Mouse (Mus musculus): ENCODE results near the gene Txnrd2. TPM values are rescaled to one million over a fixed set of nuclear protein-coding genes. Genes with fewer than 3 reads are reported as not detected.

Txnrd2 gene
- polyA plus RNA-seq, 1 experiment: 4.3 TPM

GRCm38 (mm10) chr16:18506524-18507199 is 80.5 kb downstream of the Txnrd2 start:
- Histone ChIP-seq H3K36me3 (ENCODE audit: control insufficient read depth, insufficient read depth, low read length) (no peaks in the 10 kb centered on the region), H3K27me3 (ENCODE audit: control insufficient read depth, insufficient read depth, low read length) (no peaks in the 10 kb centered on the region), H3K27ac (ENCODE audit: control insufficient read depth, insufficient read depth, low read depth, low read length) (no peak overlapping the region), H3K4me1 (ENCODE audit: control insufficient read depth, insufficient read depth, low read length) (no peaks in the 10 kb centered on the region), H3K4me3 (ENCODE audit: control insufficient read depth, low read depth, low read length) (no peak overlapping the region)
- TF ChIP-seq POLR2A (IDR thresholded peaks at IDR 0.05; ENCODE audit: control insufficient read depth, low read depth, low read length) (no peak), CTCF (IDR thresholded peaks at IDR 0.05; ENCODE audit: control insufficient read depth, insufficient read depth, insufficient replicate concordance, low read depth, low read length) (no peak)

DNA sequence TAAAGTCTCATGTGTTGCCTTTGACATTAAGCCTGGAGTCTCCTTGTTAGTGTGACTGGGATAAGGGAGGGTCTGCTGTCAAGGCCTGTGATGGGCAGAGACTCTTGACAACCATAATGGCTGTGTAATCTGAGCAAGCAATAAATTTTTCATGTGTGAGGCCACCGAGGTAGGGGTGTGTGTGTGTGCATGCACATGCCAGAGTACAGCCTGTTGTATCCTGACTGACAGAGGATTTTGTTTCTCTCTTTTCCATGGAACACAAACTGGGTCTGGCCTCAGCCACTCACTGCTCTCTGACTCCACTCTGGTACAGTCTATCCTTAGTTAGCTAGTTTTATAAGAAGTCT is 81.0 kb downstream of the Txnrd2 start:
- no peaks in the 10 kb centered on the region for H3K36me3 ChIP-seq (ENCODE audit: control insufficient read depth, insufficient read depth, low read length)
- no peak overlapping the region for H3K4me3 ChIP-seq (ENCODE audit: control insufficient read depth, low read depth, low read length)
- no peaks in the 10 kb centered on the region for H3K27me3 ChIP-seq (ENCODE audit: control insufficient read depth, insufficient read depth, low read length)
- H3K4me1 ChIP-seq (ENCODE audit: control insufficient read depth, insufficient read depth, low read length): no peaks in the 10 kb centered on the region
- TF ChIP-seq POLR2A (IDR thresholded peaks at IDR 0.05; ENCODE audit: control insufficient read depth, low read depth, low read length) (no peak), CTCF (IDR thresholded peaks at IDR 0.05; ENCODE audit: control insufficient read depth, insufficient read depth, insufficient replicate concordance, low read depth, low read length) (no peak)
- H3K27ac ChIP-seq (ENCODE audit: control insufficient read depth, insufficient read depth, low read depth, low read length): no peak overlapping the region

GRCm38 (mm10) chr16:18511741-18512140 is 85.6 kb downstream of the Txnrd2 start:
- TF ChIP-seq CTCF (IDR thresholded peaks at IDR 0.05; ENCODE audit: control insufficient read depth, insufficient read depth, insufficient replicate concordance, low read depth, low read length) (no peak), POLR2A (IDR thresholded peaks at IDR 0.05; ENCODE audit: control insufficient read depth, low read depth, low read length) (no peak)
- Histone ChIP-seq H3K4me3 (ENCODE audit: control insufficient read depth, low read depth, low read length) (no peak overlapping the region), H3K36me3 (ENCODE audit: control insufficient read depth, insufficient read depth, low read length) (no peaks in the 10 kb centered on the region), H3K4me1 (ENCODE audit: control insufficient read depth, insufficient read depth, low read length) (no peaks in the 10 kb centered on the region), H3K27me3 (ENCODE audit: control insufficient read depth, insufficient read depth, low read length) (no peaks in the 10 kb centered on the region), H3K27ac (ENCODE audit: control insufficient read depth, insufficient read depth, low read depth, low read length) (no peak overlapping the region)

DNA sequence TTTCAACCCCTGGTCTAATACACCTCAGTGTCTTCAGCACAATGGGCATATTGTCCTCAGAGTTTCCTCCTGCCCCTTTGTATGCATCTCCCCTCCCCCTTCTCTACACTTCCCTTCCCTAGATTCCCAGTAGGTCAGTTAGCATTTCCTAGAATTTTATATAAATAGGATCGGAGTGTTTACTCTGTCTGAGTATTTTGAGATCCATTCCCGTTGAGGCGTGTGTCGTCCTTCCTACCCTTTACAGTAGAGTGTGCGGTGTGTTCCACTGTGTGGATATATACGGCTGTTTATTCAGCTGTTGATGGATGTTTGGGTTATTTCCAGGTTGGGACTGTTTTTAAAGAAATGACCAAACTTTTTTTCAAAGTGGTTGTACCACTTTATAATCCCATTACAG is 87.3 kb downstream of the Txnrd2 start:
- H3K27me3 ChIP-seq (ENCODE audit: control insufficient read depth, insufficient read depth, low read length): no peaks in the 10 kb centered on the region
- TF ChIP-seq CTCF (IDR thresholded peaks at IDR 0.05; ENCODE audit: control insufficient read depth, insufficient read depth, insufficient replicate concordance, low read depth, low read length): no peak
- TF ChIP-seq POLR2A (IDR thresholded peaks at IDR 0.05; ENCODE audit: control insufficient read depth, low read depth, low read length): no peak
- H3K36me3 ChIP-seq (ENCODE audit: control insufficient read depth, insufficient read depth, low read length): no peaks in the 10 kb centered on the region
- H3K4me3 ChIP-seq (ENCODE audit: control insufficient read depth, low read depth, low read length): no peak overlapping the region
- H3K4me1 ChIP-seq (ENCODE audit: control insufficient read depth, insufficient read depth, low read length): no peaks in the 10 kb centered on the region
- no peak overlapping the region for H3K27ac ChIP-seq (ENCODE audit: control insufficient read depth, insufficient read depth, low read depth, low read length)

- Histone ChIP-seq H3K4me1 (ENCODE audit: control insufficient read depth, insufficient read depth, low read length) (no peaks in the 10 kb centered on the region), H3K36me3 (ENCODE audit: control insufficient read depth, insufficient read depth, low read length) (no peaks in the 10 kb centered on the region)
- TF ChIP-seq POLR2A (IDR thresholded peaks at IDR 0.05; ENCODE audit: control insufficient read depth, low read depth, low read length) (no peak), CTCF (IDR thresholded peaks at IDR 0.05; ENCODE audit: control insufficient read depth, insufficient read depth, insufficient replicate concordance, low read depth, low read length) (no peak)
Measured at GRCm38 (mm10) chr16:18518091-18518490, 91.9 kb downstream of the Txnrd2 start.

DNA sequence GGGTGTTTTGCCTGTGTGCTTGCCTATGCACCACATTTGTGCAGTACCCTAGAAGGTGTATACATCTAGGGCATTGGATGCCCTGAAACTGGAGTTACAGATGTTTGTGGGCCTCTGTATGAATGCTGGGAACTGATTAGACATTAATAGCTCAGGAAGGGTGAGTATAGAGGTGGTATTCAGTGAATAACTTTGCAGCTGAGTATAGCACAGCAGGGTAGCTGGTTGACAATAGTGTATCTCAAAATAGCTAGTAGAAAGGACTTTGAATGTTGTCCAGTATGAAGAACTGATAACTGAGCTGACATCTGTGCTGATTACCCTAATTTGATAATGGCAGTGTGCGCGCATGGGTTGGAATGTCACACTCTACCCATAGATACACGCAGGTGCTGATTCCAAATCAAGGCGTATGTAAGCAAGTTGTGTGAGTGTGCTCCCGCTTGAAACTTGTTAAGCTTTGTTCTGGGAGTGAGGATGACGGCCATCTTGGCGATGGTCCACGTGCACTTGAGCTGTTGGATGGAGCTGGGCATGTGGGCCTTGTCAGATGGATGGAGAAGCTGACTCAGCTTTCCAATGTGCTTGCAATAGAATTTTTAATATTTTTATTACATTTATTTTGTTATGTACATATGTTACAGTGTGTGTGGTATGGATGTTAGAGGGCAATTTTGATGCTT is 97.5 kb downstream of the Txnrd2 start:
- Histone ChIP-seq H3K4me1 (ENCODE audit: control insufficient read depth, insufficient read depth, low read length) (no peaks in the 10 kb centered on the region), H3K4me3 (ENCODE audit: control insufficient read depth, low read depth, low read length) (no peak overlapping the region), H3K27ac (ENCODE audit: control insufficient read depth, insufficient read depth, low read depth, low read length) (no peak overlapping the region), H3K36me3 (ENCODE audit: control insufficient read depth, insufficient read depth, low read length) (no peaks in the 10 kb centered on the region), H3K27me3 (ENCODE audit: control insufficient read depth, insufficient read depth, low read length) (no peaks in the 10 kb centered on the region)
- TF ChIP-seq CTCF (IDR thresholded peaks at IDR 0.05; ENCODE audit: control insufficient read depth, insufficient read depth, insufficient replicate concordance, low read depth, low read length) (no peak), POLR2A (IDR thresholded peaks at IDR 0.05; ENCODE audit: control insufficient read depth, low read depth, low read length) (no peak)

More at GRCm38 (mm10) chr16:18518091-18518490, 91.9 kb downstream of the Txnrd2 start:
- no peak overlapping the region for H3K27ac ChIP-seq (ENCODE audit: control insufficient read depth, insufficient read depth, low read depth, low read length)
- H3K4me3 ChIP-seq (ENCODE audit: control insufficient read depth, low read depth, low read length): no peak overlapping the region
- no peaks in the 10 kb centered on the region for H3K27me3 ChIP-seq (ENCODE audit: control insufficient read depth, insufficient read depth, low read length)

DNA sequence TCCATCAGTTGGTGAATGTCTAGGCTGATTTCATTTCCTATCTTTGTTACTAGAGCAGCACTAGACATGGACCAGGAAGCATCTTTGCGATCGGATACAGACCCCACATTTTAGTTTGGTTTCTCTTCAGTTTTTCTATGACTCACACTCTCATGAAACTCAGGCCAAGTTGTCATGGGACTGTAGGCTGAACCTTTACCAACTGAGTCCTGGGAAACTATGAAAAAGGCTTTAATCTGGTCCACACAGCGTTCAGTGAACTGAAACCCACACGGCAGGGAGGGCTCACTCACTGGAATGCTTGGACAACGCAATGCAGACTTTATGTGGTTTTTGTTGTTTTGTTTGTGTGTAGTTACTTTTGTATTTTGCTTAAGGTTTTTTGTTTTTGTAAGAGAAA is 102.5 kb downstream of the Txnrd2 start:
- no peak for TF ChIP-seq POLR2A (IDR thresholded peaks at IDR 0.05; ENCODE audit: control insufficient read depth, low read depth, low read length)
- TF ChIP-seq CTCF (IDR thresholded peaks at IDR 0.05; ENCODE audit: control insufficient read depth, insufficient read depth, insufficient replicate concordance, low read depth, low read length): no peak
- H3K27ac ChIP-seq (ENCODE audit: control insufficient read depth, insufficient read depth, low read depth, low read length): no peak overlapping the region
- H3K4me3 ChIP-seq (ENCODE audit: control insufficient read depth, low read depth, low read length): no peak overlapping the region
- no peaks in the 10 kb centered on the region for H3K27me3 ChIP-seq (ENCODE audit: control insufficient read depth, insufficient read depth, low read length)
- H3K4me1 ChIP-seq (ENCODE audit: control insufficient read depth, insufficient read depth, low read length): no peaks in the 10 kb centered on the region
- no peaks in the 10 kb centered on the region for H3K36me3 ChIP-seq (ENCODE audit: control insufficient read depth, insufficient read depth, low read length)

Other genes starting within 250 kb of the Txnrd2 start
- gene Ccdc188, start 208.5 kb upstream of the Txnrd2 start, polyA plus RNA-seq (2012; rRNA removed): 103 and 117 TPM in 2 replicates
- gene Zdhhc8, start 191.2 kb upstream of the Txnrd2 start, polyA plus RNA-seq (2012; rRNA removed): 4.3 and 5.5 TPM in 2 replicates
- 23.5 and 24.9 TPM in 2 replicates for gene Trmt2a, start 177.7 kb upstream of the Txnrd2 start, polyA plus RNA-seq (2012; rRNA removed)
- gene Ranbp1, start 177.7 kb upstream of the Txnrd2 start, polyA plus RNA-seq (2012; rRNA removed): 64.4 and 76.0 TPM in 2 replicates
- gene Gm49776, start 168.1 kb upstream of the Txnrd2 start, polyA plus RNA-seq (2012; rRNA removed): 0.38 and 0.58 TPM in 2 replicates
- 23.3 and 28.9 TPM in 2 replicates for gene Dgcr8, start 137.1 kb upstream of the Txnrd2 start, polyA plus RNA-seq (2012; rRNA removed)
- 10.9 and 11.6 TPM in 2 replicates for gene Tango2, start 78.3 kb upstream of the Txnrd2 start, polyA plus RNA-seq (2012; rRNA removed)
- gene Arvcf, start 78.2 kb upstream of the Txnrd2 start, polyA plus RNA-seq (2012; rRNA removed): 7.8 and 10.9 TPM in 2 replicates
- 12.2 and 20.1 TPM in 2 replicates for gene Comt, start 468 bp downstream of the Txnrd2 start, polyA plus RNA-seq (2012; rRNA removed)
- 71.6 and 75.5 TPM in 2 replicates for gene Gnb1l, start 72.3 kb downstream of the Txnrd2 start, polyA plus RNA-seq (2012; rRNA removed)
- gene Rtl10, start 72.5 kb downstream of the Txnrd2 start, polyA plus RNA-seq (2012; rRNA removed): 7.0 and 7.1 TPM in 2 replicates
- gene Tbx1, start 164.3 kb downstream of the Txnrd2 start, polyA plus RNA-seq (2012; rRNA removed): 4.2 and 6.1 TPM in 2 replicates
- 7.8 and 10.9 TPM in 2 replicates for gene Gp1bb, start 196.0 kb downstream of the Txnrd2 start, polyA plus RNA-seq (2012; rRNA removed)
- 9.5 and 11.6 TPM in 2 replicates for gene Gm49601, start 200.0 kb downstream of the Txnrd2 start, polyA plus RNA-seq (2012; rRNA removed)
- 62.5 and 63.0 TPM in 2 replicates for gene Sept5, start 203.6 kb downstream of the Txnrd2 start, polyA plus RNA-seq (2012; rRNA removed)

Measured in testis, adult 2 months (tissue).